Mouse (Mus musculus) liver, embryonic 14.5 days (tissue): Measurements from ENCODE around the gene Braf.

Experiments
- CTCF ChIP-seq: IDR thresholded peaks from 2 replicates; pipeline ENCODE4 v1.5.1; 2016; ENCODE audit warnings: antibody characterized with exemption, low read depth, control low read depth
- EP300 ChIP-seq: IDR thresholded peaks from 2 replicates; pipeline ENCODE4 v1.6.1; 2016; ENCODE audit warnings: antibody characterized with exemption, low read depth

DNA sequence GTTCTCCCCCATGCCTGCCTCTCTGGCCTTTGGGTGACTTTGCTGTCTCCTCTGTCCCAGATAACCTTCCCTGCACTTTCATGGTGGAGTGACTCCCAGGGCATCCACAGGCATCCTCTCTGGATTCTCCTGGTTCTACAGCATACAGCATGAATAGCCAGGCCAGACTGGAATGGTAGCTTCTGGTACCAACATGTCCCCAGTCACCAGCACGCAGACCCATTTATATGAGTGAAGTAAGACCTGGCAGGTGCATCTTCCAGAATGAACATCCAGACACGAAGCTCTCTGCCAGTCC lies 169.7 kb downstream of the Braf start:
- TF ChIP-seq CTCF, result no peak
- no peak for TF ChIP-seq EP300
